Mouse (Mus musculus) heart, postnatal 0 days (tissue): ENCODE data around the gene Pygo1.

Experiments
- CTCF ChIP-seq: IDR thresholded peaks from 2 replicates; pipeline ENCODE4 v1.5.1; 2016; ENCODE audit warnings: antibody characterized with exemption, control low read depth, low read depth
- EP300 ChIP-seq: IDR thresholded peaks from 2 replicates; pipeline ENCODE4 v1.6.1; 2016; ENCODE audit warnings: antibody characterized with exemption, low read depth

DNA sequence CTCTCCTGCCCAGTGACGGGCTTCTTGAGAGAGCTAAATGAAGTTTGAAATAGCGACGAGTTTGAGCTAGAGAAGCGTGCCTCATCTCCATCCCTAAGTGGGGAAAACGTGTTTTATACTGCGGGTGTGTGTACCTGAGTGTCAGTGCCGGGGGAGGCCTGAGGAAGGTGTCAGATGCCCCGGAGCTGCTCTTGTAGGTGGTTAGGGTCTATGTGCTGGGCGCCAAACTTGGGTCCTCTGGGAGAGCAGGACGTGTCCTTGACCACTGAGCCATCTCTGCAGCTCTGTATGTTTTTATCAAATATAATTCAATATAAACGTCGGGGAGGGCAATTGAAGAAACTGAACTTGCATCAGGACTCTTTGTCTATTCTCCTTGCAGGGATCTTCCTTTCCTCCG, 18.8 kb downstream of the Pygo1 start:
- TF ChIP-seq CTCF (no peak), EP300 (no peak)
